Mouse (Mus musculus): ENCODE data around the gene Olfr458. TPM values are rescaled to one million over a fixed set of nuclear protein-coding genes. Genes with fewer than 3 reads are reported as not detected.

Gene Olfr458
- polyA plus RNA-seq, 1 experiment, result not detected

DNA sequence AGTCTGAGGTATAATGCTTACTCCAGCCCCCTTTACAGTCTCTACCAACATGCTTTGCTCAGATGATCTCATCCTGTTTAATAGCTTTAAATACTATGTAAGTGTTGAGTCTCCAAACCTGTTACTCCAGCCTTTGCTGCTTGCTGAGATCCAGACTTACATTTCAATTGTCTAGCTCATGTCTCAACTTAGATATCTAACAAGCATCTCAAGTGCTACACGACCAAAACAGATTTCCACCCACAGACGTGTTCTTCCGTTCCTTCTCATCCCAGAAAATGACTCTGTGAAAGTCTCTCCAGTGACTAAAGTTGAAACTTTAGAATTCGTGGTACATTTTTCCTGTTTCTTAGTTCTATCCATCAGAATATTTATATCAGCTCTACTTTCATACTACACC lies 38.7 kb downstream of the Olfr458 start:
- TF ChIP-seq CTCF (IDR thresholded peaks at IDR 0.05; ENCODE audit: extremely low read depth, insufficient read length, insufficient replicate concordance, low read depth, low read length) (no peak), POLR2A (IDR thresholded peaks at IDR 0.05; ENCODE audit: low read depth, low read length) (no peak)
- WGBS, result 85% methylated on average over 4 of the region's 4 CpGs
- Histone ChIP-seq H3K36me3 (ENCODE audit: control insufficient read depth, insufficient read depth, low read length) (no peaks in the 10 kb centered on the region), H3K4me3 (ENCODE audit: low read depth, low read length) (no peak overlapping the region), H3K4me1 (ENCODE audit: control insufficient read depth, insufficient read depth, insufficient read length, low read length) (no peaks in the 10 kb centered on the region), H3K27me3 (ENCODE audit: control insufficient read depth, insufficient read depth, low read length) (no peaks in the 10 kb centered on the region), H3K27ac (ENCODE audit: insufficient read depth, low read depth, low read length) (no peak overlapping the region)

DNA sequence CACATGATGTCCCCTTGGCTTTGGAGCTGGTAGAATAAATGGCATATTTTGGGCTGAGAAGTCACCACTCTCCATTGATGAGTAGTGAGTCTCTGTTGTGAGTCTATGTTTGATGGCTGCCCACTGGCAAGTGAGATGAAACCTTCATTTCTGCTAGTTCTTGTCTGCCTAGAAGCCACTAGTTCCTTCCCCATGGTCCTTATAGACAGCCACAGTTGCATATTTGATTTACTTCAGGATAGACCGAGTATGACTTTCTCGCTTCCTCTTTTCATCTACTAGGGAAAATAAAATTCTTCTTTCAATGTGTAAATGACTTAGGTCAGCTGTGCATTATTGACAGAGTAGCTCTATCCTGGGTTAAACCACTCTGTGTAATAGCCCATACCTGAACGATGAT lies 40.5 kb downstream of the Olfr458 start:
- no peak for TF ChIP-seq CTCF (IDR thresholded peaks at IDR 0.05; ENCODE audit: extremely low read depth, insufficient read length, insufficient replicate concordance, low read depth, low read length)
- TF ChIP-seq POLR2A (IDR thresholded peaks at IDR 0.05; ENCODE audit: low read depth, low read length), result no peak
- Histone ChIP-seq H3K27me3 (ENCODE audit: control insufficient read depth, insufficient read depth, low read length) (no peaks in the 10 kb centered on the region), H3K36me3 (ENCODE audit: control insufficient read depth, insufficient read depth, low read length) (no peaks in the 10 kb centered on the region), H3K27ac (ENCODE audit: insufficient read depth, low read depth, low read length) (no peak overlapping the region), H3K4me3 (ENCODE audit: low read depth, low read length) (no peak overlapping the region), H3K4me1 (ENCODE audit: control insufficient read depth, insufficient read depth, insufficient read length, low read length) (no peaks in the 10 kb centered on the region)
- 85% methylated on average over 3 of the region's 3 CpGs for WGBS

DNA sequence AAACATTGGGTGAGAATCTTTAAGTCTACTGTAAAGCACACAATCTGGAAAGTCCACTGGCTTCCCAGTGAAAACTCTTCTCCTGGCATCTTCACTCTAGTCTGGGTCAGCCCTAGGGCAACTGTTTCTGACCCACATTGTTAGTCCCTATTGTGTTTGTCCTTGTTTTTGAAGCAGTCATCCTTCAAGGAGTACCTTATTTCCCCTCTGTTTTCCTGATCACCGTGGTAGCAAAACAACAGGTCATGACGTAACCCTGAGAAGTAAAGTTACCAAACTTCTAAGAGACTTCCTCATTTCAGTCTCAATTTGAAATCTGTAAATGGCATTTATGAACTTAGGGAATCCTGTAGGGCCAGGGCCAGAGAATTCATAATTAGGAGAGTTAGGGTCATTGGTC lies 43.6 kb downstream of the Olfr458 start:
- no peaks in the 10 kb centered on the region for H3K4me1 ChIP-seq (ENCODE audit: control insufficient read depth, insufficient read depth, insufficient read length, low read length)
- TF ChIP-seq CTCF (IDR thresholded peaks at IDR 0.05; ENCODE audit: extremely low read depth, insufficient read length, insufficient replicate concordance, low read depth, low read length) (no peak), POLR2A (IDR thresholded peaks at IDR 0.05; ENCODE audit: low read depth, low read length) (no peak)
- no peaks in the 10 kb centered on the region for H3K27me3 ChIP-seq (ENCODE audit: control insufficient read depth, insufficient read depth, low read length)
- 43% methylated on average over 2 of the region's 2 CpGs for WGBS
- H3K27ac ChIP-seq (ENCODE audit: insufficient read depth, low read depth, low read length), result no peak overlapping the region
- H3K36me3 ChIP-seq (ENCODE audit: control insufficient read depth, insufficient read depth, low read length), result no peaks in the 10 kb centered on the region
- H3K4me3 ChIP-seq (ENCODE audit: low read depth, low read length), result no peak overlapping the region

DNA sequence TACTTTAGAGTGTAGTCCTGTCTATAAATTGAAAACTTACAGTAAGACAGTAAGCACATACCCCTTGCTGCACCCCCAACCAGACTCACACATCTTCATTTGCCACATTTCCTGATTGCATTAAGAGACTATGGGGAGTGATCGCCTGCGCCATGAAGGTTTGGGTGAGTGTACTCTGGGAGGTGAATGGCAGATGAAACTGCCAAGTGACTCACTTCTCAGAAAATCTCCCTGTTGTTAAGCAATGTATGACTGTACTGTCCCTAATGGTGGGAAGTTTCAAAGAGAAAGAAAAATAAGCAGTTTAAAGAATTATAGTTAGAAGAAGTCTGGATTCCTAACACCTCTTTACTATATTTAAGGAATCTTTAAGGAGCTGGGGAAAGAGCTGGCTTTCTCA lies 45.6 kb downstream of the Olfr458 start:
- Histone ChIP-seq H3K36me3 (ENCODE audit: control insufficient read depth, insufficient read depth, low read length) (no peaks in the 10 kb centered on the region), H3K27ac (ENCODE audit: insufficient read depth, low read depth, low read length) (no peak overlapping the region), H3K27me3 (ENCODE audit: control insufficient read depth, insufficient read depth, low read length) (no peaks in the 10 kb centered on the region), H3K4me1 (ENCODE audit: control insufficient read depth, insufficient read depth, insufficient read length, low read length) (no peaks in the 10 kb centered on the region), H3K4me3 (ENCODE audit: low read depth, low read length) (no peak overlapping the region)
- WGBS, result 82% methylated on average over 2 of the region's 2 CpGs
- TF ChIP-seq CTCF (IDR thresholded peaks at IDR 0.05; ENCODE audit: extremely low read depth, insufficient read length, insufficient replicate concordance, low read depth, low read length) (no peak), POLR2A (IDR thresholded peaks at IDR 0.05; ENCODE audit: low read depth, low read length) (no peak)

Other genes with a start within 250 kb of the Olfr458 start
- gene Tas2r144, start 249.9 kb downstream of the Olfr458 start, polyA plus RNA-seq (2012; rRNA removed), result not detected in 2 replicates
- gene Gstk1, start 219.3 kb downstream of the Olfr458 start, polyA plus RNA-seq (2012; rRNA removed), result 23.1 and 25.7 TPM in 2 replicates
- gene Tmem139, start 203.2 kb downstream of the Olfr458 start, polyA plus RNA-seq (2012; rRNA removed), result 20.1 and 23.1 TPM in 2 replicates
- 13.6 and 16.0 TPM in 2 replicates for gene Casp2, start 200.2 kb downstream of the Olfr458 start, polyA plus RNA-seq (2012; rRNA removed)
- 0.18 and 0.24 TPM in 2 replicates for gene Clcn1, start 178.5 kb downstream of the Olfr458 start, polyA plus RNA-seq (2012; rRNA removed)
- gene Fam131b, start 140.6 kb downstream of the Olfr458 start, polyA plus RNA-seq (2012; rRNA removed), result 0.10 and 0.19 TPM in 2 replicates
- gene Zyx, start 115.6 kb downstream of the Olfr458 start, polyA plus RNA-seq (2012; rRNA removed), result 104 and 222 TPM in 2 replicates
- 28.8 and 64.8 TPM in 2 replicates for gene Epha1, start 91.9 kb downstream of the Olfr458 start, polyA plus RNA-seq (2012; rRNA removed)
- not detected in 2 replicates for gene Tas2r143, start 65.0 kb downstream of the Olfr458 start, polyA plus RNA-seq (2012; rRNA removed)
- not detected in 2 replicates for gene Tas2r135, start 59.8 kb downstream of the Olfr458 start, polyA plus RNA-seq (2012; rRNA removed)
- not detected in 2 replicates for gene Tas2r126, start 30.7 kb downstream of the Olfr458 start, polyA plus RNA-seq (2012; rRNA removed)
- gene Olfr457, start 11.1 kb upstream of the Olfr458 start, polyA plus RNA-seq (2012; rRNA removed), result not detected in 2 replicates
- gene Olfr456, start 22.0 kb upstream of the Olfr458 start, polyA plus RNA-seq (2012; rRNA removed), result not detected in 2 replicates
- not detected in 2 replicates for gene Olfr455, start 82.4 kb upstream of the Olfr458 start, polyA plus RNA-seq (2012; rRNA removed)
- not detected in 2 replicates for gene Tcaf3, start 132.5 kb upstream of the Olfr458 start, polyA plus RNA-seq (2012; rRNA removed)
- gene Tcaf2, start 180.1 kb upstream of the Olfr458 start, polyA plus RNA-seq (2012; rRNA removed), result 3.4 and 4.4 TPM in 2 replicates
- gene Tcaf1, start 244.9 kb upstream of the Olfr458 start, polyA plus RNA-seq (2012; rRNA removed), result 2.2 and 2.9 TPM in 2 replicates

Data from small intestine, adult 2 months (tissue).